Mouse (Mus musculus) lung, embryonic 14.5 days (tissue): ENCODE results near the gene Ptprcap. TPM values are rescaled to one million over a fixed set of nuclear protein-coding genes. Genes with fewer than 3 reads are reported as not detected.
A peak's percentile ranks its signal among the peaks of the same experiment; 100 is the strongest.
"Not testable (repeated sequence)": the region's sequence is repeated elsewhere in the genome, so short reads cannot be mapped to it uniquely, and the experiment has no call there.

Experiments
- ATAC-seq: fragments of 200-750 bp; cut with Nextera tagmentation; 2 replicates; pipeline ENCODE4 v1.8.0; 2017; ENCODE audit warnings: mild to moderate bottlenecking, moderate TSS enrichment, moderate library complexity; ENCODE audit not compliant: insufficient read depth
- DNase-seq: peaks from one replicate; pipeline ENCODE4 v3.0.0-alpha.2; 2015
- H3K27ac ChIP-seq: fragments of 300-500 bp; sonication (generic); 2 replicates; pipeline ENCODE4 v1.5.1; 2014; ENCODE audit warnings: low read depth, mild to moderate bottlenecking, moderate library complexity
- H3K27me3 ChIP-seq: fragments of 300-500 bp; sonication (generic); 2 replicates; pipeline ENCODE4 v1.6.1; 2014; ENCODE audit warnings: low read length, control low read depth; ENCODE audit not compliant: insufficient read depth
- H3K36me3 ChIP-seq: fragments of 300-500 bp; sonication (generic); 2 replicates; pipeline ENCODE4 v1.6.1; 2014; ENCODE audit warnings: control low read depth; ENCODE audit not compliant: insufficient read depth
- H3K4me1 ChIP-seq: fragments of 300-500 bp; sonication (generic); 2 replicates; pipeline ENCODE4 v1.6.1; 2014; ENCODE audit warnings: antibody characterized with exemption, control low read depth; ENCODE audit not compliant: insufficient read depth
- H3K4me2 ChIP-seq: fragments of 300-500 bp; sonication (generic); 2 replicates; pipeline ENCODE4 v1.6.1; 2014; ENCODE audit warnings: mild to moderate bottlenecking
- H3K4me3 ChIP-seq: fragments of 300-500 bp; sonication (generic); 2 replicates; pipeline ENCODE4 v1.5.1; 2014; ENCODE audit warnings: low read depth, low read length
- H3K9ac ChIP-seq: fragments of 300-500 bp; sonication (generic); 2 replicates; pipeline ENCODE4 v1.6.1; 2014
- H3K9me3 ChIP-seq: fragments of 300-500 bp; sonication (generic); 2 replicates; pipeline ENCODE4 v1.6.1; 2016; ENCODE audit warnings: low read depth, low read length, control low read depth
- CTCF ChIP-seq: IDR thresholded peaks from 2 replicates; pipeline ENCODE4 v1.5.1; 2016; ENCODE audit warnings: antibody characterized with exemption, low read depth
- WGBS: fragments of 180-500 bp; shearing (Covaris S2); extraction: QIAGEN DNeasy Blood & Tissue Kit; methylation state at CpG from one replicate; pipeline ENCODE4 v1.1.7; 2014; 5-methylcytosine and 5-hydroxymethylcytosine counted together
- polyA plus RNA-seq: library from polyadenylated mRNA; unstranded; fragments of >200 nt; fragmentation: Nextera tagmentation; extraction: Ambion mirVana; gene quantifications from 2 replicates; pipeline ENCODE4 v1.2.1, GENCODE M21; 2014

Ptprcap gene
- polyA plus RNA-seq, 1 experiment from 2014 or later = 1.1 TPM

DNA sequence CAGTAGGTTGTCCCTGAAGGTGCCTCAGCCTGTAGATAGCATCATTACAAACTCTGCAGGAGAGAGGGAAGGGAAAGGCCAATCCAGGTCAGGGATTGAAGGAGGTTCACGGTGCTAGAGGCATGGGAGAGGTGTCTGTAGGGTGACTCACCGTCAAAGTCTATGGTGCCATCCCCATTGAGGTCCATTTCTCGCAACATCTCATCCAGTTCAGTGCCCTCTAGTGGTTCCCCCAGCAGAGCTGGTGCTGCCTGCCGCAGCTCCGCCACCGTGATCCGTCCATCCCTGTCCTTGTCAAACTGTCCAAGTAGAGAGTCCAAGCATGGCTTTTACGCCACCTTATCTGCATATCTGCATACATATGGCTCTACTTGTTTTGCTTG, 17.4 kb upstream of the Ptprcap start:
- ATAC-seq, H3K4me2 ChIP-seq, H3K4me3 ChIP-seq, H3K4me1 ChIP-seq, H3K9me3 ChIP-seq, H3K27me3 ChIP-seq, DNase-seq, H3K27ac ChIP-seq, H3K9ac ChIP-seq: not testable (repeated sequence)
- peak; percentile 60 for TF ChIP-seq CTCF
- peaks cover 25% of the 10 kb centered on the region for H3K36me3 ChIP-seq
- 12% methylated on average over 8 of the region's 8 CpGs for WGBS

DNA sequence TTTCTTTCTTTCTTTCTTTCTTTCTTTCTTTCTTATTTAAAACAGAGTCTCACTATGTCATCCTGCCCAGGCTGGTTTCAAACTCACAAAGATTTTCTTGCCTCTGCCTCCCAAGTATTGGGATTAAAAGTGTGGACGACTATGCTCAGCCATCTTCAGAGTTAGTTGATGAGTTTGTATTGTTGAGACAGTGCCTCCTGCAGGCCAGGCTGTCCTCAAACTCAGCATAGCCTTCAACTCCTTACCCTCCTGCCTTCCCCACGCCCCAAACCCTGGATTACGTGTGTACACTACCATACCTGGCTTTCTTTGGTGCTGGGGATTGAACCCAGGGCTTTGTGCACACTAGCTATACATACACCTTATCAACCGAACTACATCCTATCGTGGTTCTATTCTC, 16.9 kb upstream of the Ptprcap start:
- Histone ChIP-seq H3K9ac (no peak overlapping the region), H3K36me3 (peaks cover 19% of the 10 kb centered on the region), H3K4me3 (no peak overlapping the region), H3K4me2 (no peak overlapping the region), H3K4me1 (no peaks in the 10 kb centered on the region), H3K27me3 (no peaks in the 10 kb centered on the region), H3K9me3 (no peaks in the 10 kb centered on the region), H3K27ac (no peak overlapping the region)
- 79% methylated on average over 5 of the region's 5 CpGs for WGBS
- no peak for ATAC-seq
- TF ChIP-seq CTCF = no peak
- no peak for DNase-seq

DNA sequence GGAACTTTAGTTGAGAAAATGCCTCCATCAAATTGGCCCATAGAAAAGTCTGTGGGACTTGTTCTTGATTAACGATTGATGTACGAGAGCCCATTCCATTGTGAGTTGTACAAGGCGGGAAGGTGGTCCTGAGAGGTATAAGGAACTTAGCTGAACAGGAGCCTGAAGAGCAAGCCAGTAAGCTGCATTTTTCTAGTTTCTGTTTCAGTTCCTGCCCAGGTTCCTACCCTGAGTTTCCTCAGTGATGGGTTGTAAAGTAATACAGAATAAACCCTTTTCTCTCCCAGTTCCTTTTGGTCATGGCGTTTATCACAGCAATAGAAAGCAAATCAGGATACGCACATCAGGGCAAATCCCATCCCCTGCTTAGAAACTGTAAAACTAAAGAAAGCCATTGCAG, 15.5 kb upstream of the Ptprcap start:
- Histone ChIP-seq H3K9me3 (no peaks in the 10 kb centered on the region), H3K27me3 (no peaks in the 10 kb centered on the region), H3K27ac (no peak overlapping the region), H3K4me2 (no peak overlapping the region), H3K9ac (no peak overlapping the region), H3K36me3 (peaks cover 5% of the 10 kb centered on the region), H3K4me1 (no peaks in the 10 kb centered on the region), H3K4me3 (no peak overlapping the region)
- WGBS = 80% methylated on average over 5 of the region's 5 CpGs
- no peak for TF ChIP-seq CTCF
- DNase-seq (no peak), ATAC-seq (no peak)

DNA sequence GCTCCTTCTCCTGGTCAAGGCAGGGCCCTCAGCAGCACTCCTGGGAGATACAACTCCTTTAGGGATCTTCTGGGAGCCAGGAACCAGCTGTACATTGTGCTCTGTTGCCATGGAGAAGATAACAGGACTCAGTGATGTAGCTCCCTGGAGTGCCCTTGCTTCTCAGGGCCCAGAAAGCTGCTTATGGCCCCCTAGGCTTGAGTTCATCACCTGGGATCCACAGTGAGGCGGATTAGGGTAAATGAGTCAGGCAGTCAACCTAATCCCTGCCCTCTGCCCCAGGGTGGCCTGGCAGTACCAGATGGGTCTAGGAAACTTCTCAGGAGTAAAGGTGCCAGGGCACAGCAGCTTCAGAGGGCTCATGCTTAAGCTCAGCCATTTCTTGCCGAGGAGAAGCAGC, 14.0 kb upstream of the Ptprcap start, which contains the start of gene Gpr152:
Gene Gpr152, plus strand, starts transcription at position 342 of the 400 bp plus-strand sequence.
- WGBS = 69% methylated on average over 2 of the region's 2 CpGs
- no peaks in the 10 kb centered on the region for H3K36me3 ChIP-seq
- H3K9ac ChIP-seq = no peak within 1 kb of the TSS
- no peaks in the 10 kb centered on the region for H3K27me3 ChIP-seq
- no peaks in the 10 kb centered on the region for H3K9me3 ChIP-seq
- H3K4me3 ChIP-seq = no peak within 1 kb of the TSS
- DNase-seq = no peak
- H3K27ac ChIP-seq = no peak within 1 kb of the TSS
- TF ChIP-seq CTCF = no peak
- ATAC-seq = no peak
- H3K4me2 ChIP-seq = no peak within 1 kb of the TSS
- no peaks in the 10 kb centered on the region for H3K4me1 ChIP-seq

DNA sequence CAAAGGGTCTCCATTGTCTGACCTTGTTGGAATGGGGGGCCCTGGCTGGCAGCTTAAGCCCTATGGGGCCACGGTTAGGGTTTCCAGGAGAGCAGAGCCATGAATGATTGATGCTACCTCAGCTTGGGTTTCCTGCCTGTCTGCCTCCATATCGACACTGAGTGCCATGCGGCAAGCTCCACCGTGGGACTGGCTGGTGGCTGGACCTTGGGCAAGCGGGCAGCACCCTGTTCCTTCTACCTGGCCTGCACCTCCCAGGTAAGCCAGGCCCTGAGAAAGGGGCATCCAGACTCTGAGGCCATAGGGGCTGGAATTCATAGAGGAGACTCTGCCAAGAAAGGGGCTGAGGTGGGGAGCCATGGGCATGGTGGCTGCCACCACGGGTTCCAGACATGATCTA, 13.3 kb upstream of the Ptprcap start:
- H3K9me3 ChIP-seq = no peaks in the 10 kb centered on the region
- WGBS = 74% methylated on average over 6 of the region's 6 CpGs

DNA sequence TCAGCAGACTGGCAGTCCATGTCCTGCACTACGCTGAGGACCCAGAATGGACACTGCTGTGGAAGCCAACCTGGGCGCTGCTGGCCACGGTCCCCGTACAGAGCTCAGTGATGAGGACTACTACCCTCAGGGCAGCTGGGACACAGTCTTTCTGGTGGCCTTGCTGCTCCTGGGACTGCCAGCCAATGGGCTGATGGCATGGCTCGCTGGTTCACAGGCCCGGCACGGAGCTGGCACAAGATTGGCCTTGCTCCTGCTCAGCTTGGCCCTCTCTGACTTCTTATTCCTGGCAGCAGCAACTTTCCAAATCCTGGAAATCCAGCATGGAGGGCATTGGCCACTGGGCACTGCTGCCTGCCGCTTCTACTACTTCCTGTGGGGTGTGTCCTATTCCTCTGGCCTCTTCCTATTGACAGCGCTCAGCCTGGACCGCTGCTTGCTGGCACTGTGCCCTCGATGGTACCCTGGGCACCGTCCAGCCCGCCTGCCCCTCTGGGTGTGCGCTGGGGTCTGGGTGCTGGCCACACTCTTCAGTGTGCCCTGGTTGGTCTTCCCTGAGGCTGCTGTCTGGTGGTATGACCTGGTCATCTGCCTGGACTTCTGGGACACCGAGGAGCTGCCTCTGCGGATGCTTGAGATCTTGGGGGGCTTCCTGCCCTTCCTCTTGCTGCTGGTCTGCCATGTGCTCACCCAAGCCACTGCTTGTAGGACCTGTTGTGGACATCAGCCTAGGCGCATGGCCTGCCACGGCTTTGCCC, 10.8 kb upstream of the Ptprcap start:
- no peak overlapping the region for H3K4me2 ChIP-seq
- ATAC-seq (no peak), DNase-seq (no peak)
- H3K27ac ChIP-seq = no peak overlapping the region
- no peak for TF ChIP-seq CTCF
- no peaks in the 10 kb centered on the region for H3K36me3 ChIP-seq
- no peak overlapping the region for H3K9ac ChIP-seq
- 83% methylated on average over 18 of the region's 18 CpGs for WGBS
- H3K9me3 ChIP-seq = no peaks in the 10 kb centered on the region
- H3K27me3 ChIP-seq = no peaks in the 10 kb centered on the region
- H3K4me3 ChIP-seq = no peak overlapping the region
- no peaks in the 10 kb centered on the region for H3K4me1 ChIP-seq

More for the DNA sequence above, 13.3 kb upstream of the Ptprcap start:
- no peak for ATAC-seq
- no peak for TF ChIP-seq CTCF
- no peak overlapping the region for H3K9ac ChIP-seq
- DNase-seq = no peak
- no peak overlapping the region for H3K4me2 ChIP-seq
- no peaks in the 10 kb centered on the region for H3K36me3 ChIP-seq
- no peak overlapping the region for H3K4me3 ChIP-seq
- no peak overlapping the region for H3K27ac ChIP-seq
- no peaks in the 10 kb centered on the region for H3K4me1 ChIP-seq
- H3K27me3 ChIP-seq = no peaks in the 10 kb centered on the region

DNA sequence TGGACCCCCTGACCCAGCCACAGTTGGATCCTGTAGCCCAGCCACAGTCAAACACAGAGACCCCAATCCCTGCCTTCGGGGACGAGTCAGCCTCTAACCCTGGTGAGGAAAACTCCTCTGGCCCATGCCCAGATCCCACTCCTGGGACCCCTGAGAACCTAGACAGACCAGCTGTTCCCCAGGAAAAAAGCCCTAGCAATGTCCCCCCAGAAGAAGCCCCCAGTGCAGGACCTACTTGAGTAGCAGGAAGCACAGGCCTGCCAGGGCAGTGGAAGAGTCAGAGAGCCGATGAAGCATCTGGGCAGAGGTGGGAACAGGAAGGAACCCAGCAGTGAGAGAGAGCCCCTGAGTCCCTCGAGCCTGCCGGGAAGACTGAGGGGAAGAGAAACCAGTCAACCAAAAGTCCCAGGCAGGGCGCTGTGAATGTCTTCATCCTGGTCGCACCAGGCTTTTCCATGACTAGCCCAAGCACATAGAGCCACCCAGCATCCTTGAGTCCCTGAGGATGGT, 9.6 kb upstream of the Ptprcap start, which contains the start of gene Cabp4:
Gene Cabp4, minus strand, starts transcription at position 275 of the 510 bp plus-strand sequence.
- Histone ChIP-seq H3K4me3 (no peak within 1 kb of the TSS), H3K36me3 (no peaks in the 10 kb centered on the region), H3K9me3 (no peaks in the 10 kb centered on the region), H3K9ac (no peak within 1 kb of the TSS; the same call in 1 of the 2 replicates), H3K4me2 (no peak within 1 kb of the TSS), H3K27ac (no peak within 1 kb of the TSS), H3K27me3 (no peaks in the 10 kb centered on the region), H3K4me1 (no peaks in the 10 kb centered on the region)
- DNase-seq = no peak
- no peak for ATAC-seq
- 71% methylated on average over 7 of the region's 7 CpGs for WGBS
- no peak for TF ChIP-seq CTCF
